Mouse (Mus musculus) hindbrain, embryonic 15.5 days (tissue): ENCODE data around the gene P4htm. TPM values are rescaled to one million over a fixed set of nuclear protein-coding genes. Genes with fewer than 3 reads are reported as not detected.

Experiments used
- ATAC-seq: fragments of 200-750 bp; cut with Nextera tagmentation; 2 replicates; pipeline ENCODE4 v1.8.0; 2017; ENCODE audit warnings: low read depth, moderate number of reproducible peaks, moderate TSS enrichment; ENCODE audit not compliant: low FRiP score
- H3K27ac ChIP-seq: fragments of 300-500 bp; sonication (generic); replicated peaks from 2 replicates; pipeline ENCODE4 v1.5.1; 2015; ENCODE audit warnings: mild to moderate bottlenecking, inconsistent platforms
- H3K27me3 ChIP-seq: fragments of 300-500 bp; sonication (generic); 2 replicates; pipeline ENCODE4 v1.6.1; 2015; ENCODE audit warnings: control low read depth, inconsistent platforms
- H3K36me3 ChIP-seq: fragments of 300-500 bp; sonication (generic); 2 replicates; pipeline ENCODE4 v1.6.1; 2015; ENCODE audit warnings: control low read depth, inconsistent platforms
- H3K4me1 ChIP-seq: fragments of 300-500 bp; sonication (generic); replicated peaks from 2 replicates; pipeline ENCODE4 v1.6.1; 2015; ENCODE audit warnings: control low read depth, inconsistent platforms
- H3K4me2 ChIP-seq: fragments of 300-500 bp; sonication (generic); 2 replicates; pipeline ENCODE4 v1.6.1; 2015; ENCODE audit warnings: moderate library complexity, mild to moderate bottlenecking, inconsistent platforms
- H3K4me3 ChIP-seq: fragments of 300-500 bp; sonication (generic); 2 replicates; pipeline ENCODE4 v1.5.1; 2015; ENCODE audit warnings: mild to moderate bottlenecking, inconsistent platforms
- H3K9ac ChIP-seq: fragments of 300-500 bp; sonication (generic); 2 replicates; pipeline ENCODE4 v1.6.1; 2015; ENCODE audit warnings: inconsistent platforms
- H3K9me3 ChIP-seq: fragments of 300-500 bp; sonication (generic); 2 replicates; pipeline ENCODE4 v1.6.1; 2016; ENCODE audit warnings: control low read depth, inconsistent platforms
- WGBS: fragments of 180-500 bp; shearing (Covaris S2); methylation state at CpG from one replicate; pipeline ENCODE4 v1.1.7; 2015; 5-methylcytosine and 5-hydroxymethylcytosine counted together
- polyA plus RNA-seq: library from polyadenylated mRNA; unstranded; fragments of >200 nt; fragmentation: Nextera tagmentation; extraction: Ambion mirVana; gene quantifications from 2 replicates; pipeline ENCODE4 v1.2.1, GENCODE M21; 2015

Gene P4htm
- polyA plus RNA-seq, 1 experiment from 2014 or later = 35.1 TPM

GRCm38 (mm10) chr9:108575321-108576297, 21.9 kb downstream of the P4htm start:
- H3K27ac ChIP-seq = no peak overlapping the region
- no peak overlapping the region for H3K4me3 ChIP-seq
- peaks cover 62% of the 10 kb centered on the region for H3K4me1 ChIP-seq
- no peaks in the 10 kb centered on the region for H3K9me3 ChIP-seq
- no peaks in the 10 kb centered on the region for H3K27me3 ChIP-seq
- 87% methylated on average over 37 of the region's 37 CpGs for WGBS
- no peak for ATAC-seq
- peak overlapping the region; percentile 78 for H3K4me2 ChIP-seq
- H3K36me3 ChIP-seq = peaks cover 41% of the 10 kb centered on the region
- no peak overlapping the region for H3K9ac ChIP-seq

GRCm38 (mm10) chr9:108574921-108575320, 22.5 kb downstream of the P4htm start:
- ATAC-seq = no peak
- no peak overlapping the region for H3K4me3 ChIP-seq
- H3K4me2 ChIP-seq = peak overlapping the region; percentile 18; the same call in 1 of the 2 replicates
- H3K9me3 ChIP-seq = no peaks in the 10 kb centered on the region
- H3K4me1 ChIP-seq = peaks cover 69% of the 10 kb centered on the region
- no peak overlapping the region for H3K27ac ChIP-seq
- no peak overlapping the region for H3K9ac ChIP-seq
- H3K27me3 ChIP-seq = no peaks in the 10 kb centered on the region
- 79% methylated on average over 12 of the region's 12 CpGs for WGBS
- peaks cover 41% of the 10 kb centered on the region for H3K36me3 ChIP-seq

GRCm38 (mm10) chr9:108573774-108574690, 23.4 kb downstream of the P4htm start:
- peaks cover 66% of the 10 kb centered on the region for H3K4me1 ChIP-seq
- peaks cover 41% of the 10 kb centered on the region for H3K36me3 ChIP-seq
- no peaks in the 10 kb centered on the region for H3K9me3 ChIP-seq
- no peak overlapping the region for H3K4me3 ChIP-seq
- H3K9ac ChIP-seq = no peak overlapping the region
- H3K27ac ChIP-seq = 0 out of 2 replicates have a peak overlapping the region, but pooled peaks have one; percentile 21
- WGBS = 51% methylated on average over 26 of the region's 26 CpGs
- H3K27me3 ChIP-seq = no peaks in the 10 kb centered on the region
- no peak for ATAC-seq
- peak overlapping the region; percentile 18; the same call in 1 of the 2 replicates for H3K4me2 ChIP-seq

GRCm38 (mm10) chr9:108572321-108572720, 25.1 kb downstream of the P4htm start:
- no peaks in the 10 kb centered on the region for H3K27me3 ChIP-seq
- no peak overlapping the region for H3K4me2 ChIP-seq
- 83% methylated on average over 10 of the region's 10 CpGs for WGBS
- peaks cover 72% of the 10 kb centered on the region for H3K4me1 ChIP-seq
- no peaks in the 10 kb centered on the region for H3K9me3 ChIP-seq
- ATAC-seq = no peak
- peaks cover 41% of the 10 kb centered on the region for H3K36me3 ChIP-seq
- no peak overlapping the region for H3K4me3 ChIP-seq
- H3K27ac ChIP-seq = no peak overlapping the region
- no peak overlapping the region for H3K9ac ChIP-seq

- no peak for ATAC-seq
- H3K9me3 ChIP-seq = no peaks in the 10 kb centered on the region
- H3K27me3 ChIP-seq = no peaks in the 10 kb centered on the region
- H3K9ac ChIP-seq = no peak overlapping the region
- H3K27ac ChIP-seq = no peak overlapping the region
- H3K36me3 ChIP-seq = peaks cover 41% of the 10 kb centered on the region
- H3K4me3 ChIP-seq = no peak overlapping the region
- H3K4me1 ChIP-seq = peaks cover 64% of the 10 kb centered on the region
- 97% methylated on average over 16 of the region's 16 CpGs for WGBS
- no peak overlapping the region for H3K4me2 ChIP-seq
Observed at GRCm38 (mm10) chr9:108571401-108571973, 26.0 kb downstream of the P4htm start.

GRCm38 (mm10) chr9:108570207-108570896, 27.1 kb downstream of the P4htm start:
- WGBS = 1% methylated on average over 40 of the region's 40 CpGs
- Histone ChIP-seq H3K36me3 (peaks cover 36% of the 10 kb centered on the region), H3K4me2 (peak overlapping the region; percentile 97), H3K4me1 (peaks cover 62% of the 10 kb centered on the region), H3K27ac (peak overlapping the region; percentile 74), H3K27me3 (no peaks in the 10 kb centered on the region), H3K4me3 (peak overlapping the region; percentile 52), H3K9me3 (no peaks in the 10 kb centered on the region), H3K9ac (peak overlapping the region; percentile 56)
- ATAC-seq = no peak

GRCm38 (mm10) chr9:108569381-108570206, 27.9 kb downstream of the P4htm start, which contains the start of gene Dalrd3:
Gene Dalrd3, plus strand, starts transcription at chr9:108569886.
- 5% methylated on average over 42 of the region's 42 CpGs for WGBS
- Histone ChIP-seq H3K27ac (peak within 1 kb of the TSS; percentile 74), H3K9ac (peak within 1 kb of the TSS; percentile 56), H3K9me3 (no peaks in the 10 kb centered on the region), H3K4me3 (peak within 1 kb of the TSS; percentile 52), H3K36me3 (peaks cover 40% of the 10 kb centered on the region), H3K27me3 (no peaks in the 10 kb centered on the region), H3K4me2 (peak within 1 kb of the TSS; percentile 97), H3K4me1 (peaks cover 55% of the 10 kb centered on the region)
- peak; percentile 72 for ATAC-seq

- no peak overlapping the region for H3K27ac ChIP-seq
- peak overlapping the region; percentile 69; the same call in 1 of the 2 replicates for H3K4me3 ChIP-seq
- H3K27me3 ChIP-seq = no peaks in the 10 kb centered on the region
- 83% methylated on average over 17 of the region's 17 CpGs for WGBS
- H3K4me1 ChIP-seq = peaks cover 44% of the 10 kb centered on the region
- H3K9me3 ChIP-seq = no peaks in the 10 kb centered on the region
- peaks cover 41% of the 10 kb centered on the region for H3K36me3 ChIP-seq
- no peak for ATAC-seq
- H3K9ac ChIP-seq = no peak overlapping the region; the same call in 1 of the 2 replicates
- H3K4me2 ChIP-seq = peak overlapping the region; percentile 93
Observed at GRCm38 (mm10) chr9:108568511-108568921, 29.0 kb downstream of the P4htm start.

GRCm38 (mm10) chr9:108567931-108568419, 29.5 kb downstream of the P4htm start:
- H3K4me3 ChIP-seq = peak overlapping the region; percentile 69
- ATAC-seq = no peak
- 15% methylated on average over 18 of the region's 18 CpGs for WGBS

More at GRCm38 (mm10) chr9:108567931-108568419, 29.5 kb downstream of the P4htm start:
- Histone ChIP-seq H3K27me3 (no peaks in the 10 kb centered on the region), H3K4me1 (peaks cover 42% of the 10 kb centered on the region), H3K9me3 (no peaks in the 10 kb centered on the region), H3K36me3 (peaks cover 39% of the 10 kb centered on the region), H3K27ac (peak overlapping the region; percentile 98), H3K4me2 (peak overlapping the region; percentile 93), H3K9ac (peak overlapping the region; percentile 82)
